Mouse (Mus musculus) C2C12 (cell line): ENCODE results near the gene Emilin1. TPM values are rescaled to one million over a fixed set of nuclear protein-coding genes. Genes with fewer than 3 reads are reported as not detected.

Source experiments
- H3K27me3 ChIP-seq: one replicate; pipeline ENCODE4 v1.6.1; 2011; ENCODE audit not compliant: control insufficient read depth, insufficient read depth, insufficient read length
- H3K36me3 ChIP-seq: one replicate; pipeline ENCODE4 v1.6.1; 2011; ENCODE audit not compliant: control insufficient read depth, insufficient read depth
- H3K4me3 ChIP-seq: one replicate; pipeline ENCODE4 v1.5.1; 2011; ENCODE audit warnings: mild to moderate bottlenecking, control low read depth; ENCODE audit not compliant: poor library complexity, insufficient read depth, severe bottlenecking
- H3K79me2 ChIP-seq: one replicate; pipeline ENCODE4 v1.6.1; 2011; ENCODE audit not compliant: control insufficient read depth, insufficient read depth
- H3K79me3 ChIP-seq: one replicate; pipeline ENCODE4 v1.6.1; 2011; ENCODE audit warnings: low read depth, control low read depth
- H3ac ChIP-seq: one replicate; pipeline ENCODE3; 2011; ENCODE audit warnings: low read depth; ENCODE audit not compliant: control insufficient read depth, insufficient read length
- CEBPB ChIP-seq: IDR thresholded peaks from one replicate; pipeline ENCODE4 v1.6.1; 2011; ENCODE audit warnings: low read depth, mild to moderate bottlenecking, control low read depth, moderate library complexity
- CTCF ChIP-seq: IDR thresholded peaks from one replicate; pipeline ENCODE4 v1.5.1; 2011; ENCODE audit not compliant: control insufficient read depth, insufficient read depth, insufficient read length
- FOSL1 ChIP-seq: IDR thresholded peaks from one replicate; pipeline ENCODE4 v1.8.0; 2011; ENCODE audit warnings: mild to moderate bottlenecking, low read length; ENCODE audit not compliant: poor library complexity, insufficient read depth, severe bottlenecking
- MAX ChIP-seq: IDR thresholded peaks from one replicate; pipeline ENCODE4 v1.6.1; 2011; ENCODE audit warnings: mild to moderate bottlenecking, control low read depth
- MYOD1 ChIP-seq: IDR thresholded peaks from one replicate; pipeline ENCODE4 v1.6.1; 2011; ENCODE audit warnings: low read depth; ENCODE audit not compliant: control insufficient read depth, insufficient read length
- MYOG ChIP-seq: IDR thresholded peaks from one replicate; pipeline ENCODE4 v1.6.1; 2011; ENCODE audit not compliant: control insufficient read depth, insufficient read length; ENCODE audit errors: extremely low read depth
- USF1 ChIP-seq: IDR thresholded peaks from one replicate; pipeline ENCODE4 v1.6.1; 2011; ENCODE audit warnings: low read depth, mild to moderate bottlenecking, control low read depth, moderate library complexity
- polyA plus RNA-seq: library from polyadenylated mRNA; unstranded; fragments of >200 nt; fragmentation: generic; extraction: Trizol; gene quantifications from one replicate; pipeline ENCODE4 v1.2.1, GENCODE M21; 2012; ENCODE audit warnings: missing spikeins

Gene Emilin1
- polyA plus RNA-seq, 1 experiment = 9.9 TPM

DNA sequence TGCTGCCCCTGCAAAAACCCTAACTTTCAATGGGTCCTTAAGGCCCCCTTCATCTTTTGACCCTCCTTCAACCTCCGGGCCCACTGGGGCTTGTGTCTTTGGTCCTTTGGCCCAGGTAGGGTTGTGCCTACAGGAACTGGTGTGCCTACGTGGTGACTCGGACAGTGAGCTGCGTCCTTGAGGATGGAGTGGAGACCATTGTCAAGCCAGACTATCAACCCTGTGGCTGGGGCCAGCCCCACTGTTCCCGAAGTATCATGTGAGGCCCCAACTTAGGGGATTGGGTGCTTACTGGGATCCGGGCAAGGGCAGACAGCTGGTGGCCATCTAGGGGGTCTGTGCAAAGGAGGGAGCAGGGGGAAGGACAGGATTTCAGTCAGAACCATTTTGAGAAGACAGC is 1.6 kb downstream of the Emilin1 start:
- no peak overlapping the region for H3ac ChIP-seq
- no peaks in the 10 kb centered on the region for H3K79me3 ChIP-seq
- peaks cover 16% of the 10 kb centered on the region for H3K79me2 ChIP-seq
- TF ChIP-seq MYOG (no peak), MAX (no peak), CTCF (no peak), FOSL1 (no peak), MYOD1 (no peak), USF1 (no peak), CEBPB (no peak)
- H3K36me3 ChIP-seq = no peaks in the 10 kb centered on the region
- H3K27me3 ChIP-seq = no peaks in the 10 kb centered on the region
- H3K4me3 ChIP-seq = no peak overlapping the region

DNA sequence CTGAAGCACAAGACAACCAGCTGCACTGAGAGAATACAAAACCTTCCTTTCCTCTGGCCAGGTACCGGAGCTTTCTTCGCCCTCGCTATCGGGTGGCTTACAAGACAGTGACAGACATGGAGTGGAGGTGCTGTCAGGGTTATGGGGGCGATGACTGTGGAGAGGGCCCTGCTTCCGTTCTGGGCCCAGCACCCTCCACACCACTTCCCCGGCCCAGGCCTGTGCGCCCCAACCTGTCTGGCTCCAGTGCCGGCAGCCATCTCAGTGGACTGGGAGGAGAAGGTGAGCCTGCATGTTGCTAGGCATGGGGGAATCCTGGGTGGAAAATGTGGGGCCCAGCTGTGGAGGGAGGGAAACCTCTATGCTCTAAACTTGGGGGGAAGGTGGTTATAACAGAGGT is 2.3 kb downstream of the Emilin1 start:
- H3K79me3 ChIP-seq = no peaks in the 10 kb centered on the region
- no peak for TF ChIP-seq CTCF
- TF ChIP-seq USF1 = no peak
- no peak for TF ChIP-seq MYOD1
- TF ChIP-seq FOSL1 = no peak
- no peak for TF ChIP-seq MAX
- no peak for TF ChIP-seq CEBPB
- no peak for TF ChIP-seq MYOG

DNA sequence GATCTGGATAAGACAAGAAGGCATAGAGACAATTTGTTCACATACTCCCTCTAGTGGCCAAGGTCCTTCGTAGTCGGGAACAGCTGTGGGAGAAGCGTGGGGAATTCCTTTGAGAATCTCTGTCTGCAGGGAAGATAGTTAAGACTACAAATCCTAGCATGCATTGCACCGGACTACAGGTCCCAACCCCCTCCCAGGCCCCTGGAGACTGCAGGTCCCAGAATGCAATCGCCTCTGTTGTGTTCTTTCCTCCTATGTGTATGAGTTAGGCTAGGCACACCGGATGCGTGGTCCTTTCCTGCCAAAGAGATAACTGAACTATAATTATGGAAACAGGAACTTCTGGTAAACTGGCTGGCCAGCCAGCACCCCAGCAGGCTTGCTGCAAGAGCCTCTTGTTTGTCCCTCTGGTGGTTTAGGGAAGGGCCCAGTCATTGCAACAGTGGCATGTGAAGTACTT is 2.8 kb downstream of the Emilin1 start:
- no peak overlapping the region for H3ac ChIP-seq
- no peaks in the 10 kb centered on the region for H3K79me3 ChIP-seq
- no peaks in the 10 kb centered on the region for H3K27me3 ChIP-seq
- H3K4me3 ChIP-seq = no peak overlapping the region
- peaks cover 16% of the 10 kb centered on the region for H3K79me2 ChIP-seq
- TF ChIP-seq MYOG = no peak
- peak; percentile 54 for TF ChIP-seq MYOD1
- peak; percentile 63 for TF ChIP-seq CTCF
- H3K36me3 ChIP-seq = no peaks in the 10 kb centered on the region

More for the DNA sequence above, 2.3 kb downstream of the Emilin1 start:
- no peaks in the 10 kb centered on the region for H3K27me3 ChIP-seq
- H3K36me3 ChIP-seq = no peaks in the 10 kb centered on the region
- no peak overlapping the region for H3K4me3 ChIP-seq
- no peak overlapping the region for H3ac ChIP-seq
- H3K79me2 ChIP-seq = peaks cover 16% of the 10 kb centered on the region

DNA sequence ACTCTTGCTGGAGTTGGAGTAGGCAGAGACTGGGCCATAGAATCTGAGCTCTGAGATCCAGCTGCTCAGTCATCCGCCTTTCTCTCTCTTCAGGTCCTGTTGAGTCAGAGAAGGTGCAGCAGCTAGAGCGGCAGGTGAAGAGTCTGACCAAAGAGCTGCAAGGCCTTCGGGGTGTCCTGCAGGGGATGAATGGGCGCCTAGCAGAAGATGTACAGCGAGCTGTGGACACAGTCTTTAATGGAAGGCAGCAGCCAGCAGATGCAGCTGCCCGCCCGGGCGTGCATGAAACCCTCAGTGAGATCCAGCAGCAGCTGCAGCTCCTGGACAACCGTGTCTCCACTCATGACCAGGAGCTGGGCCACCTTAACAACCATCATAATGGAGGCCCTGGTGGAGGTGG is 3.6 kb downstream of the Emilin1 start:
- Histone ChIP-seq H3K4me3 (no peak overlapping the region), H3K36me3 (no peaks in the 10 kb centered on the region), H3K79me2 (peaks cover 16% of the 10 kb centered on the region), H3K27me3 (no peaks in the 10 kb centered on the region), H3K79me3 (no peaks in the 10 kb centered on the region), H3ac (no peak overlapping the region)
- TF ChIP-seq CTCF = no peak

DNA sequence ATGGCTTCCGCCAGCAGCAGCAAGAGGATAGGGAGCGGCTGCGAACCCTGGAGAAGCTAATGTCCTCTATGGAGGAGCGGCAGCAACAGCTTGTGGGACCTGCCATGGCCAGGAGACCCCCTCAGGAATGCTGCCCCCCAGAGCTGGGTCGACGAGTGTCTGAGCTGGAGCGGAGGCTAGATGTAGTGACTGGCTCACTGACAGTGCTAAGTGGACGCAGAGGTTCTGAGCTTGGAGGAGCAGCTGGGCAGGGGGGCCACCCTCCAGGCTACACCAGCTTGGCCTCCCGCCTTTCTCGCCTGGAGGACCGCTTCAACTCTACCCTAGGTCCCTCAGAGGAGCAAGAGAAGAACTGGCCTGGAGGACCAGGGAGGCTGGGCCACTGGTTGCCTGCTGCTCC is 4.1 kb downstream of the Emilin1 start:
- no peak overlapping the region for H3K4me3 ChIP-seq
- TF ChIP-seq FOSL1 = no peak
- no peak for TF ChIP-seq MYOD1
- no peak for TF ChIP-seq USF1
- TF ChIP-seq MAX = no peak
- no peak for TF ChIP-seq CTCF
- TF ChIP-seq MYOG = no peak
- TF ChIP-seq CEBPB = no peak
- H3K79me3 ChIP-seq = no peaks in the 10 kb centered on the region
- H3K36me3 ChIP-seq = no peaks in the 10 kb centered on the region
- no peaks in the 10 kb centered on the region for H3K27me3 ChIP-seq
- peaks cover 16% of the 10 kb centered on the region for H3K79me2 ChIP-seq
- H3ac ChIP-seq = no peak overlapping the region

DNA sequence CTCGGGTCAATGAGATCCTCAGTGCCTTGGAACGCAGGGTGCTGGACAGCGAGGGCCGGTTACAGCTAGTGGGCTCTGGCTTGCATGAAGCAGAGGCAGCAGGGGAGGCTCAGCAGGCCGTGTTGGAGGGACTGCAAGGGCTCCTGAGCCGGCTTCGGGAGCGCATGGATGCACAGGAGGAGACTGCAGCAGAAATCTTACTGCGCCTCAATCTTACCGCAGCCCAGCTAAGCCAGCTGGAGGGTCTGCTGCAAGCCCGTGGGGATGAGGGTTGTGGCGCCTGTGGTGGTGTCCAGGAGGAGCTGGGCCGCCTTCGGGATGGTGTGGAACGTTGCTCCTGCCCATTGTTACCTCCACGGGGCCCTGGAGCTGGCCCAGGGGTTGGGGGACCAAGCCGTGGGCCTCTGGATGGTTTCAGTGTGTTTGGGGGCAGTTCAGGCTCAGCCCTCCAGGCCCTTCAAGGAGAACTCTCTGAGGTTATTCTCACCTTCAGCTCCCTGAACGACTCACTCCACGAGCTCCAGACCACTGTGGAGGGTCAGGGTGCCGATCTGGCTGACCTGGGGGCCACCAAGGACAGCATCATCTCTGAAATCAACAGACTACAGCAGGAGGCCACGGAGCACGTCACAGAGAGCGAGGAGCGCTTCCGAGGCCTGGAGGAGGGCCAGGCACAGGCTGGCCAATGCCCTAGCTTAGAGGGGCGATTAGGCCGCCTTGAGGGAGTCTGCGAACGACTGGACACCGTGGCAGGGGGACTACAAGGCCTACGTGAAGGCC is 4.9 kb downstream of the Emilin1 start:
- no peak overlapping the region for H3K4me3 ChIP-seq
- peaks cover 16% of the 10 kb centered on the region for H3K79me2 ChIP-seq
- no peak overlapping the region for H3ac ChIP-seq
- no peak for TF ChIP-seq CTCF
- TF ChIP-seq USF1 = no peak
- H3K79me3 ChIP-seq = no peaks in the 10 kb centered on the region
- H3K36me3 ChIP-seq = no peaks in the 10 kb centered on the region
- H3K27me3 ChIP-seq = no peaks in the 10 kb centered on the region
